Mouse (Mus musculus) adrenal gland, postnatal 14 days (tissue): Measurements from ENCODE around the gene Tnn. TPM values are rescaled to one million over a fixed set of nuclear protein-coding genes. Genes with fewer than 3 reads are reported as not detected.

Experiments
- DNase-seq: peaks from one replicate; pipeline ENCODE4 v3.0.0; 2021; ENCODE audit warnings: mixed read lengths
- total RNA-seq: library from RNA; stranded (reverse); gene quantifications from 2 replicates; pipeline ENCODE4 v1.2.3, GENCODE M21; 2021

The Tnn gene
- total RNA-seq, 1 experiment from 2014 or later = 0.30 TPM

GRCm38 (mm10) chr1:160043271-160043975 lies 110.0 kb downstream of the Tnn start:
- no peak for DNase-seq

DNA sequence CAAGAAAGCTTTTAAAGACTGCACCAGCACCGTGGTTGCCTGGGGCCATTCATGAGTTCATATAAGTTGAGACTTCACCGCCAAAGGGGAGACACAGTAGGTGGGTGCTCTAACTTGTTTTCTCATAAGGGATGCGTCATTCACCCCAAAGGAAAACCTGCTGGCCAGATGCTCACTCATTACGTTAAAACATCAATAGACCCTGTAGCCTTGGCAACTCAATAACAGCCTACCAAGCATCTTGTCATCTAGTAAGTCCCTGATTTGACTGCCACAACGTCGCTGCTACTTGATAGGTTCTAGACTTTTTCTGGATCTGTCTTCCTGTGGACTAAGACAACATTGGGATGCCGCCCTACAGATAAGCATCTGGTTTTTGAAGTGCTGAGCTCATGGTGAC lies 111.0 kb downstream of the Tnn start:
- DNase-seq = no peak

DNA sequence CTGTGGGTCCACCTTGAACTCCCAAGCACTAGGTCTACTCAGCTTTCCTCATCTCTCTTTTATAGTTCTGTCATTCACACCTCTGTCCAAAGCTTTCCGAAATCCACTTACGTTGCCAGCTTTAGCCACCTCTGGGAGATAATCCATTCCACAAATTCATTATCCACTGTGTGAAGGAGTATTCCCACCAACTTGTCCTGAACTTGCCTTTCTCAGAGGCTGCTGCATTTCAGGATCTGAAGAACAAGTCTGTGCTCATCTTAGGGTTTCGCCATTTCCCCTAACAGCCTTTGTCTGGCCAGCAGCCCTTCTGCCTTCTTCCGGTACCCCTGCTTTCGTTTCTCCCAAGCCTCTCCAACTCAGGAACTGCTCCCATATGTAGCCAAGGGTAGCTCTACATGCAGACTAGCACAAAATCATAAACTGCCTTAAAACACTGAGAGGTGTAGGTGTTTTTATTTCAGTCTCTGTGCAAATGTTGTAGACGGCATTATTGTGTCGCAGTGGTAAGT lies 112.1 kb downstream of the Tnn start:
- no peak for DNase-seq

GRCm38 (mm10) chr1:160039951-160040645 lies 113.3 kb downstream of the Tnn start:
- DNase-seq = no peak

GRCm38 (mm10) chr1:160036996-160037521 lies 116.3 kb downstream of the Tnn start:
- no peak for DNase-seq

GRCm38 (mm10) chr1:160035561-160035960 lies 117.8 kb downstream of the Tnn start:
- DNase-seq = no peak

Other genes with a start within 250 kb of the Tnn start
- 24.5 and 39.8 TPM in 2 replicates for gene 4930523C07Rik, start 109.2 kb downstream of the Tnn start, total RNA-seq
- gene Mrps14, start 41.6 kb upstream of the Tnn start, total RNA-seq = 96.4 and 112 TPM in 2 replicates
- 75.7 and 82.4 TPM in 2 replicates for gene Cacybp, start 59.3 kb upstream of the Tnn start, total RNA-seq